Mouse (Mus musculus): Measurements from ENCODE around the gene Vps18. TPM values are rescaled to one million over a fixed set of nuclear protein-coding genes. Genes with fewer than 3 reads are reported as not detected.

The Vps18 gene
- polyA plus RNA-seq, 1 experiment from 2014 or later, result 20.5 TPM

DNA sequence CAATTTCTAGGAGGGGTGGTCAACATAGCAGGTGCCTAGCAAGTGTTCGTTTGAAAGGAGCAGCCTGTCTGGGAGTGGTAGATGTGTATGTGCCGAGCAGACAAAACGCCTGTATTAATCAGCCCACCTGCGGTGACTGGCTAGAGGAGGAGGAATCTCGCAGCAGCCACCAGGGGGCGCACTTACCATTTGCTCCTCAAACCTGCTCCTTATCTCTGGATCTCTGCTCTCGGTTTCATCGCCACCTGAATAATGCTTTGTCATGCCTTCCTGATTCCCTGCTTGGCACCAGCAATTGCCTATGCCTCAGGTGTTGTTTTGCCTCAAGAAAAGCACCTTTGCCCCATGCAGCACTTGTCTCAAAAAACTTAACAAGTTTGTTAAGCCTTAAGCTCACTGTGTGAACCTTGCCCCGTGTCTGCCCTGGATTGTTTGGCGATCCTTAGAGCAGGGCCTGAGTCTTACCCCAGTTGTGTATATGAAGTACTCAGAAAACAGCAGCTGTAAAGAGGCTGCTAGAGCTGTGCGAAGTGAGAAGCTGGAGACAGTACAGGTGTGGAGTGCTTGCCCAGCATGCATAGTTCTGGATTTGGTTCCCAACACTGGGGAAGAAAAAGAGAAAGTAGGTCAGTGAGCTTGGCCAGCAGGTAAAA lies 37.6 kb upstream of the Vps18 start:
- Histone ChIP-seq H3K36me3 (ENCODE audit: control insufficient read depth, insufficient read depth, low read length) (no peaks in the 10 kb centered on the region), H3K4me2 (ENCODE audit: low read depth, low read length, severe bottlenecking) (no peak overlapping the region), H3K9ac (ENCODE audit: low read length) (no peak overlapping the region), H3K4me3 (ENCODE audit: low read depth, low read length) (no peak overlapping the region), H3K9me3 (ENCODE audit: control insufficient read depth, low read length) (no peaks in the 10 kb centered on the region), H3K27me3 (ENCODE audit: control insufficient read depth, insufficient read depth, low read length) (no peaks in the 10 kb centered on the region), H3K4me1 (replicated peaks; ENCODE audit: control insufficient read depth, insufficient read depth, low read length) (no peaks in the 10 kb centered on the region), H3K27ac (ENCODE audit: low read depth, low read length) (no peak overlapping the region)
- 14% methylated on average over 11 of the region's 11 CpGs for WGBS
- DNase-seq (ENCODE audit: low spot score) (peak; percentile 93), ATAC-seq (replicated peaks; ENCODE audit: low FRiP score) (peak; percentile 63; the same call in 1 of the 2 replicates)

- Histone ChIP-seq H3K4me2 (ENCODE audit: low read depth, low read length, severe bottlenecking) (no peak overlapping the region), H3K4me1 (replicated peaks; ENCODE audit: control insufficient read depth, insufficient read depth, low read length) (no peaks in the 10 kb centered on the region), H3K27me3 (ENCODE audit: control insufficient read depth, insufficient read depth, low read length) (no peaks in the 10 kb centered on the region), H3K27ac (ENCODE audit: low read depth, low read length) (no peak overlapping the region), H3K4me3 (ENCODE audit: low read depth, low read length) (no peak overlapping the region), H3K9ac (ENCODE audit: low read length) (no peak overlapping the region), H3K9me3 (ENCODE audit: control insufficient read depth, low read length) (no peaks in the 10 kb centered on the region), H3K36me3 (ENCODE audit: control insufficient read depth, insufficient read depth, low read length) (no peaks in the 10 kb centered on the region)
- ATAC-seq (replicated peaks; ENCODE audit: low FRiP score) (no peak), DNase-seq (ENCODE audit: low spot score) (no peak)
- WGBS, result 12% methylated on average over 7 of the region's 7 CpGs
Measured at GRCm38 (mm10) chr2:119254976-119255375, 33.6 kb upstream of the Vps18 start.

- no peaks in the 10 kb centered on the region for H3K9me3 ChIP-seq (ENCODE audit: control insufficient read depth, low read length)
- 70% methylated on average over 1 of the region's 1 CpGs for WGBS
Measured at GRCm38 (mm10) chr2:119260518-119260917, 28.0 kb upstream of the Vps18 start.

DNA sequence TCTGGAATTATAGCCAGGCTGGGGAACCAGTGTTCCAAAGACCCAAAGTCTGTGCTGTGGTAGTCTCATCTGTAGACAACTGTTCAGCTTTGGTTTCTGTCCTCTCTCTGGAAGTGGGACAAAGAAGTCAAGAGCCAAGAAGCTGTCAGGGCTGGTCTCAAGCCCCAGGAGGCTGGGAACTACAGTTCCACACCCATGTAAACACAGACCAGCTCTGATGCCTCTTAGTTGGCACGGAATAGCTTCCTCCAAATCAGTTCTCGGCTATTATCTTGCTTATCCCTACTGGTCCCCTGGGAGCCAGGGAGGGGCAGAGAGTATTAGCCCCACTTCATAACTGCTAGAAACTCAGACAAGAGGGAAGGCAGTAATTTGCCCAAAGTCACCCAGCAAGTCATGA lies 27.2 kb upstream of the Vps18 start:
- WGBS, result 60% methylated on average over 2 of the region's 2 CpGs
- H3K4me3 ChIP-seq (ENCODE audit: low read depth, low read length), result no peak overlapping the region
- no peak overlapping the region for H3K27ac ChIP-seq (ENCODE audit: low read depth, low read length)
- H3K9ac ChIP-seq (ENCODE audit: low read length), result no peak overlapping the region
- ATAC-seq (replicated peaks; ENCODE audit: low FRiP score), result no peak
- no peaks in the 10 kb centered on the region for H3K4me1 ChIP-seq (replicated peaks; ENCODE audit: control insufficient read depth, insufficient read depth, low read length)
- DNase-seq (ENCODE audit: low spot score), result no peak
- H3K36me3 ChIP-seq (ENCODE audit: control insufficient read depth, insufficient read depth, low read length), result no peaks in the 10 kb centered on the region
- no peak overlapping the region for H3K4me2 ChIP-seq (ENCODE audit: low read depth, low read length, severe bottlenecking)
- no peaks in the 10 kb centered on the region for H3K9me3 ChIP-seq (ENCODE audit: control insufficient read depth, low read length)
- H3K27me3 ChIP-seq (ENCODE audit: control insufficient read depth, insufficient read depth, low read length), result no peaks in the 10 kb centered on the region

More at GRCm38 (mm10) chr2:119260518-119260917, 28.0 kb upstream of the Vps18 start:
- Histone ChIP-seq H3K4me1 (replicated peaks; ENCODE audit: control insufficient read depth, insufficient read depth, low read length) (no peaks in the 10 kb centered on the region), H3K4me3 (ENCODE audit: low read depth, low read length) (no peak overlapping the region), H3K4me2 (ENCODE audit: low read depth, low read length, severe bottlenecking) (no peak overlapping the region), H3K27me3 (ENCODE audit: control insufficient read depth, insufficient read depth, low read length) (no peaks in the 10 kb centered on the region), H3K9ac (ENCODE audit: low read length) (no peak overlapping the region), H3K36me3 (ENCODE audit: control insufficient read depth, insufficient read depth, low read length) (no peaks in the 10 kb centered on the region), H3K27ac (ENCODE audit: low read depth, low read length) (no peak overlapping the region)
- DNase-seq (ENCODE audit: low spot score) (no peak), ATAC-seq (replicated peaks; ENCODE audit: low FRiP score) (no peak)

- WGBS, result 52% methylated on average over 8 of the region's 8 CpGs
- Histone ChIP-seq H3K4me1 (replicated peaks; ENCODE audit: control insufficient read depth, insufficient read depth, low read length) (no peaks in the 10 kb centered on the region), H3K27ac (ENCODE audit: low read depth, low read length) (no peak overlapping the region), H3K4me2 (ENCODE audit: low read depth, low read length, severe bottlenecking) (no peak overlapping the region), H3K36me3 (ENCODE audit: control insufficient read depth, insufficient read depth, low read length) (no peaks in the 10 kb centered on the region), H3K27me3 (ENCODE audit: control insufficient read depth, insufficient read depth, low read length) (no peaks in the 10 kb centered on the region), H3K4me3 (ENCODE audit: low read depth, low read length) (no peak overlapping the region), H3K9ac (ENCODE audit: low read length) (no peak overlapping the region), H3K9me3 (ENCODE audit: control insufficient read depth, low read length) (no peaks in the 10 kb centered on the region)
- no peak for ATAC-seq (replicated peaks; ENCODE audit: low FRiP score)
- DNase-seq (ENCODE audit: low spot score), result no peak
Measured at GRCm38 (mm10) chr2:119262978-119263377, 25.6 kb upstream of the Vps18 start.

GRCm38 (mm10) chr2:119263813-119264212 lies 24.7 kb upstream of the Vps18 start:
- DNase-seq (ENCODE audit: low spot score) (no peak), ATAC-seq (replicated peaks; ENCODE audit: low FRiP score) (no peak)
- H3K36me3 ChIP-seq (ENCODE audit: control insufficient read depth, insufficient read depth, low read length), result no peaks in the 10 kb centered on the region
- WGBS, result 88% methylated on average over 5 of the region's 5 CpGs
- H3K4me2 ChIP-seq (ENCODE audit: low read depth, low read length, severe bottlenecking), result no peak overlapping the region
- no peak overlapping the region for H3K4me3 ChIP-seq (ENCODE audit: low read depth, low read length)
- no peaks in the 10 kb centered on the region for H3K4me1 ChIP-seq (replicated peaks; ENCODE audit: control insufficient read depth, insufficient read depth, low read length)
- no peak overlapping the region for H3K27ac ChIP-seq (ENCODE audit: low read depth, low read length)
- 0 out of 2 replicates have a peak, but pooled peaks cover under 1% of the 10 kb centered on the region for H3K27me3 ChIP-seq (ENCODE audit: control insufficient read depth, insufficient read depth, low read length)
- H3K9me3 ChIP-seq (ENCODE audit: control insufficient read depth, low read length), result no peaks in the 10 kb centered on the region
- no peak overlapping the region for H3K9ac ChIP-seq (ENCODE audit: low read length)

DNA sequence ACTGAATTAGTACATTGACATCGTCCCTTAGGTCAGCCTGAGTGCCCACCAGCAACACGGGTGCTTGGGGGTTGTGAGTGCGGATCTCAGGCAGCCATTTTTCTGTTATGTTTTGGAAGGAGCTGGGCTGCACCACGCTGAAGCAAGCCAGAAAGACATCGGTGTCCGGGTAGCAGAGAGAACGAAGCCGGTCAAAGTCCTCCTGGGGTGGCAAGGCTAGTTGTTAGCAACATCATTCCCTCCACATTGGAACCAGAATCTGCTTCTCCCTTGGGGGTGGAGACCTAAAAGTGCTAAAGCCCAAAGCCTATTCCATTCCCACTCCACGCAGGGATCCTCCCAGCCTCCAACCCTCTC lies 18.3 kb upstream of the Vps18 start:
- DNase-seq (ENCODE audit: low spot score) (no peak), ATAC-seq (replicated peaks; ENCODE audit: low FRiP score) (no peak)
- peak overlapping the region; percentile 48 for H3K4me3 ChIP-seq (ENCODE audit: low read depth, low read length)
- H3K4me1 ChIP-seq (replicated peaks; ENCODE audit: control insufficient read depth, insufficient read depth, low read length), result no peaks in the 10 kb centered on the region
- H3K9ac ChIP-seq (ENCODE audit: low read length), result peak overlapping the region; percentile 54; the same call in 1 of the 2 replicates
- WGBS, result 54% methylated on average over 9 of the region's 9 CpGs
- H3K9me3 ChIP-seq (ENCODE audit: control insufficient read depth, low read length), result no peaks in the 10 kb centered on the region
- no peaks in the 10 kb centered on the region for H3K36me3 ChIP-seq (ENCODE audit: control insufficient read depth, insufficient read depth, low read length)
- H3K27me3 ChIP-seq (ENCODE audit: control insufficient read depth, insufficient read depth, low read length), result peaks cover 6% of the 10 kb centered on the region
- peak overlapping the region; percentile 97 for H3K4me2 ChIP-seq (ENCODE audit: low read depth, low read length, severe bottlenecking)
- no peak overlapping the region for H3K27ac ChIP-seq (ENCODE audit: low read depth, low read length)

- H3K4me2 ChIP-seq (ENCODE audit: low read depth, low read length, severe bottlenecking), result peak within 1 kb of the TSS; percentile 97
- no peaks in the 10 kb centered on the region for H3K4me1 ChIP-seq (replicated peaks; ENCODE audit: control insufficient read depth, insufficient read depth, low read length)
- H3K27me3 ChIP-seq (ENCODE audit: control insufficient read depth, insufficient read depth, low read length), result peaks cover 6% of the 10 kb centered on the region
- peak within 1 kb of the TSS; percentile 54 for H3K9ac ChIP-seq (ENCODE audit: low read length)
- peak within 1 kb of the TSS; percentile 48 for H3K4me3 ChIP-seq (ENCODE audit: low read depth, low read length)
- H3K27ac ChIP-seq (ENCODE audit: low read depth, low read length), result no peak within 1 kb of the TSS
- WGBS, result under 1% methylated on average over 44 of the region's 49 CpGs
- ATAC-seq (replicated peaks; ENCODE audit: low FRiP score) (peak; percentile 87), DNase-seq (ENCODE audit: low spot score) (peak; percentile 84)
- H3K36me3 ChIP-seq (ENCODE audit: control insufficient read depth, insufficient read depth, low read length), result no peaks in the 10 kb centered on the region
- no peaks in the 10 kb centered on the region for H3K9me3 ChIP-seq (ENCODE audit: control insufficient read depth, low read length)
Measured at GRCm38 (mm10) chr2:119270643-119271331, 17.8 kb upstream of the Vps18 start, which contains the start of gene Rhov. Gene Rhov, minus strand, starts transcription at chr2:119271272.

DNA sequence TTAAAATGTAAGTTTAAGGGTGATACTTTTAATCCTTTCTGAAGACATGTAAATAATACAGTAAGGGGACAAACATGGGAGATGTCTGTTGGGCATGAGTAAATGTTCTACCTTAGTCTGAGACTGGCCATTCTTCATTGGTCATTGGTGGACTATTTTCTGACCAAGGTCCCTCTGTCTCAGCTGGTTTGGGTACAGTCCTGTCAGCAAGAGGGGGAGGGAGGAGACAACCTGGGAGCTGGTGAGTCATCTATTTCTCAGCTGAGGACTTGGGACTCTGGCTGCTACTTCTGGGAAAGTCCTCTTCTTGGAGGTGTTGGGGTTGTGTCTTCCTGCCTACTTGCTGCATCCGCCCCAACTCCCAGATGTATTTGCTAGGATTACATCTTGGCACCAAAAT lies 14.4 kb upstream of the Vps18 start:
- H3K4me3 ChIP-seq (ENCODE audit: low read depth, low read length), result no peak overlapping the region
- no peaks in the 10 kb centered on the region for H3K9me3 ChIP-seq (ENCODE audit: control insufficient read depth, low read length)
- H3K4me2 ChIP-seq (ENCODE audit: low read depth, low read length, severe bottlenecking), result no peak overlapping the region
- ATAC-seq (replicated peaks; ENCODE audit: low FRiP score), result no peak
- no peaks in the 10 kb centered on the region for H3K4me1 ChIP-seq (replicated peaks; ENCODE audit: control insufficient read depth, insufficient read depth, low read length)
- peaks cover 4% of the 10 kb centered on the region for H3K27me3 ChIP-seq (ENCODE audit: control insufficient read depth, insufficient read depth, low read length)
- H3K36me3 ChIP-seq (ENCODE audit: control insufficient read depth, insufficient read depth, low read length), result no peaks in the 10 kb centered on the region
- H3K9ac ChIP-seq (ENCODE audit: low read length), result no peak overlapping the region
- 83% methylated on average over 1 of the region's 1 CpGs for WGBS
- DNase-seq (ENCODE audit: low spot score), result no peak
- H3K27ac ChIP-seq (ENCODE audit: low read depth, low read length), result no peak overlapping the region

All from forebrain, embryonic 11.5 days (tissue).